Mouse (Mus musculus): Measurements from ENCODE around the gene Slc22a12.

The Slc22a12 gene

DNA sequence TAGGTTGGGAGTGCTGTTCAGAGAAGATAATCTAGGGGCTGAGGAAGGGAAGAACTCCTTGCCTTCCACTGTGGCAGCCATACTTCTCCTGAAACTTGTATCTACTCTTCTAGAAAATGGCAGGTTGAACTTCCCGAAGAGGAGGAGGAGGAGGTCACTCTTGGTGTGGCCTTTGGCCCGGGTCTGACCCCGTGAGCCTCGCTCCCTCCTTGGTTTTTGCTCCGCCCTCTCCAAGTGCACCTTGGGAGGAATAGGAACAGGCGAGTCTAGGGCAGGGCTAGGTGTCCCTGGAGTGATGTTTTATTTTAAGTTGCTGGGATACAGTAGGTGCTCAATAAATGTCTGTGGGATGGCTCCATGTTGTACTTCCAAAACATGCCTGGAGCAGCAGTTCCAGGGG is 27.9 kb downstream of the Slc22a12 start:
- DNase-seq: no peak

DNA sequence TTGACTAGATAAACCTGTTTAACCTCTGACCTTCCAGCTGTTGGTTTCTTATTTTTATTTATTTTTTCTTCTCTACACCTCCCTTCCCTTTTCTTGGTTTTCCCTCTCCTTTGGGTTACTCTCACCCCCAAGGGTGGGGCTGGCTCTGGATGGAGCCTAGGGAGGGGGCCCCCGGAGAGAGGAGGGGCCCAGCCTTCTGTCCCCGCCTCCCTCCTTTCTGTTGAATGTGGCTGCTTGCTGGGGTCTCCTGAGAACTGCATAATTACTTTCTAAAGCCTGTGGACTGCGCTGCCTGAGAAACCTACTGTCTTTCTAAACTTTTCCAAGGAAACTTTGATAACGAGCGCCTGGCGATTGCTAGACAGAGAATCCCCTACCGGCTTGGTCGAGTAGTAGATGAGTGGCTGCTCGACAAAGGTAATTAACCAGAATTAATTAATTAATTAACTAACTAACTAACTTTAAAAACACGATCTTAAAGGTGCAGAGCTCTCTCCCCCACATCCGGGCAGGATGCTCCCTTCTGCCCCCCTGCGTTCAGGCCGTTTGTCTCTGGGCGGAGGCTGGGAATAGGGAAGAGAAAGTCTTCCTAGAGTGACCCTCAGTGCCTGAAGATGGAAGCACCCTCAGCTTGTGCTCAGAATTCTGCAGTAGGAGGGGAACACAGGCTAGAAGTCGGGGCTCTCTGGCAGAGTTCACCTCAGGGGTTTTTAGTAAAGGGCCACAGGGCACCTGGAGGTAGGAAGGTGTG is 29.3 kb downstream of the Slc22a12 start:
- DNase-seq: no peak

DNA sequence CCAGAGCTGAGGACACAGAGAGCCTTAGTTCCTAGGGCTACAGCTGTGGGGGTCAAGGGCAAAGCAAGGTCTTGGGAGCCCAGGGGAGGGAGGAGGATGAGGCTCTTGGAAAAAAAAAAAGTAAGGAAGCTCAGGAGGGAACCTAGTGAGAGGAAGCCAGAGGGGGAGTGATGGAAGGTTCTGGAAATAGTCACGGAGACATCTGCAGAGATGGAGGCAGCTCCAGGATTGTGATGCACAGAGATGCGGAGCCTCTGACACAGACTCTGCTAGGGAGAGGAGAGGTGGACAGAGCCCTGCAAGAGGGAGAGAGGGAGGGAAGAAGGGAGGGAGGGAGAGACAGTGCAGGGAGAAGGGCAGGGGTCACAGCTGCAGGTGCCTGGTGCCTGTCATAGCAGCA is 32.3 kb downstream of the Slc22a12 start:
- no peak for DNase-seq

DNA sequence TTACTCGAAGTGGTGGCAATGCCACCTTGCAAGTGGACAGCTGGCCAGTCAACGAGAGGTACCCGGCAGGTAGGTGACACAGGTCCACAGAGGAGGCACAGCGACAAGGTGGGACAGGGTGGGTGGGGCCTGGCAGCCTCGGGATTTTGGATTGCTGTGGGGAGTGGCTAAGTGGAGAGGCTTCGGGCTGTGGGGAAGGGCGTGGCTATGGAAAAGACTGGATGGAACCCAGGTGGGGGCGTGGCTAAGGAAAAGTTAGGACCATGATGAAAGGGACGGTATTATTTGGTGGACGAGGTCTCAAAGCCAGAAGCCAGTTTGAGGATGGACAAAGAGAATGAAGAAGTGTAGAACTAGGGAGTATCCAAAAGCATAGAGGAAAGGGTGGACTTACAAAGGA is 33.0 kb downstream of the Slc22a12 start:
- no peak for DNase-seq

DNA sequence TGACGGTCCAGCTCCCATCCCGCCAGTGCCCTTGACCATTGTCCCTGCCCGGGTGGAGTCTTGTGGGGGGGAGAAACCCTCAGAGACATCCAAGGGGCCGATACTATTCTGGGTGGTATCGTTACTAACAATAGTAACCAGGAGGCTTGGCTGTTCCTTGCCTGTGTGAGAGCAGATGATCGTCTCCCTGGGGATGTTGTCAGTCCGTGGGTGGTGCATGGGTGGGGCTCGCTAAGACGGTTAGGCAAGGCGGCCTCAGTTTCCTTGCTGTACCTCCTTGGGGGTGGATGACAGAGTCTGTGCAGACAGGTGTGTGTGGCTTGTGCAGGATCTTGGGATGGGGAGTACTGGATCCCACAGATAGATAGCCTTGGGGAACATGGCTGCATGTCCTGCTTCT is 35.4 kb downstream of the Slc22a12 start:
- DNase-seq: no peak

DNA sequence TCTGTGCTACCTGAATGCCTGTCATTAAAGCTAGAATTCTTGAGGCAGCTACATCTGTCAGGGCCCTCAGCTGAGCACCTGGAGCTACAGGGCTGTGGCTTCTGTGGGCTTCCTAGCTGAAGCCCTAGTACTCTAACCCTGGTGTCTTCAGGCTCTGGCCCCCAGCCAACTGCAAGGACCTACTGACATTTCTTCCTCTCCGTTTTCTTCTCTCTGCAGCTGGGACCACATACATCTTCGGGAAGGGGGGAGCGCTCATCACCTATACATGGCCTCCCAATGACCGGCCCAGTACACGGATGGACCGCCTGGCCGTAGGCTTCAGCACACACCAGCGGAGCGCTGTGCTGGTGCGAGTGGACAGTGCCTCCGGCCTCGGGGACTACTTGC is 38.2 kb downstream of the Slc22a12 start:
- DNase-seq: no peak

DNA sequence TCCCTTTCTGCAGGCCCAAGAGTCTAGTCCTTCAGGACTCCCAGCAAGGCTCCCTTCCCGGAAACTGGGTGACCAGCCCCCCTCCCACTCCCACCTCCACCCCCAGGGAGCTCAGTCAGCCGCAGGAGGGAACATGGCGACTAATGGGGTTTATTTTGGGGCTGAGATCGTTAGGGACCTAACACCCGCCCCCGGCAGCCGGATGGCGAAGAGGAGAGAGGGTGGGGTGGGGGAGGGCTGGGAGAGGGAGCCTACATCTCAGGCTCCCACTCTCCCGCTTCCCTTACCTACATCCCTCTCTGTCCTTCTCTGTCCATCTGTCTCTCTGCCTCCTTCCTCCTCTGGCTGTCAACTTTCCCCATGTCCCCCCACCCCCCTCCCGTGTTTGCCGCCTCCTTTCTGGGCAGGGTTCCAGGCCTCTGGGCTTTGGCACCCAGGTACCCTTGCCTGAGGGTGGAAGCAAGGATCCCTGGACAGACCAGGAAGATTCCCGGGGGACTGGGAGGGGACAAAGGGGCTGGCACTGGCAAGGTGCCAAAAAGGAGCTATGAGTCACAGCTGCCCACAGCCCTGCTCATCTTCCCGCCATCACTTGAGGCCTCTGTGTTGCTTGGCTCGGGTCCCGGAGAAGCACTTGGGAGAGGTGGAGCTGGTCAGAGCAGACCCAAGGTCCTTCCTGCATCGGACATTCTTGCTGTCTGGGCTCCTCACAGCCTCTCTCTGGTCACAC is 38.7 kb downstream of the Slc22a12 start:
- peak; percentile 75 for DNase-seq

DNA sequence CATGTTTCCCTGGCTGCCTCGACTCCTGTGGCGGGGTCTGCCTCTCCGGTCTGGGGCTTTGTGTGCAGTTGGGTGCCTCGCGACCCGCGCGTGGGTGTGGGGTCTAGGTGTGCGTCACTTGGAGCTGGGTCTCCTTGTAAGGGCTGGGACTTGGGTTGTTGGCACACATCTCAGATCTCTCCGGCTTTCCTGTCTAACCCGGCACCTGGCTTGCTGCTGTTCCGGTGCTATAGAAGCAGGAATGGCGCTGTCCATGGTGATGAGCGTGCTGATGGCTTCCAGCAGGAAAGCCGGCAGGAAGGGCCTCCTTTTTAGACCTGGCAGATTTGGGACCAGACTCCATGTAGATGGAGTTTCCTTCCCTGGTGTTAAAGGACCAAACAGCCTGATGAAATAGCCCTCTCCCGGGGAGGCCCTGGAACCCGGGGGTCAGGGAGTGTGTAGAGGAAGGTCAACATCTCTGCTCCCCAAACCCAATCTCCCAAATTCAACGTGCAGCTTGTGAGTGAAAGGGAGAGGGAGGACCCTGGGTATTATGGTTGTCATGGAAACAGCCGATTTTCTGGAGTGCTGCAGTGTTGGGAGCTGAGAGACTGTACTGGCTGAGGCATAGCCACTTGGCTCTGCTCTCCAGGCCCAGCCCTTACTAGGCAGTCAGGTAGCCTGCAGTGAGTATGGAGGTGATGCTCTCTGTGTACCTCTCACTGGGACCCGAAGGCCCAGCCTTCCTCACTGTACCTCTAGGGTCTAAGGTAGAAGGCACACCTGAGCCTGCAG is 40.1 kb downstream of the Slc22a12 start:
- peak; percentile 75 for DNase-seq

DNA sequence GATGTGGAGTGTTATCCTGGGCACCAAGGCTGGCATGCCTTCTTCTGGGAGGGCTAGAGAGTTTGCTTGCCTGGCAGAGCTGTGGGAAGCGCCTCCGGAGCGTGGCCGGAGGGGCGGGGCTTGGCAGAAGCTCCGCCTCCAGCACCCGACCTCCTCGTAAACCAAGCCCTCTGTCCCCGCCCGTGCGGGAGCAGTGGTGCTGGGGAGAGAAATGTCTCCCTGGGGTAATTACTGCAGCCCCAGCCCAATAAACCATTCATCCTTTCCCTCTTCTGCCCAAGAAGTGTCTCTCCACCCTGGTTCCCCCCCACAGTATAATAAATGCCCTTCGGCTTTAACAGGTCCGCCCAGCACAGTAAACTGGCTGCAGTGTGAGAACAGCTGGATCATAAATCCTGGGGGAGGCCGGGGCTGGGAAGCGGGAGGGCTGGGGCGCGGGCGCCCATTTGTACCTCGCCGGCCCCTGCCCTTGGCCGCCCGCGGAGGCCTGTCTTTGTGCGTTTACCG is 40.7 kb downstream of the Slc22a12 start:
- DNase-seq: peak; percentile 83

DNA sequence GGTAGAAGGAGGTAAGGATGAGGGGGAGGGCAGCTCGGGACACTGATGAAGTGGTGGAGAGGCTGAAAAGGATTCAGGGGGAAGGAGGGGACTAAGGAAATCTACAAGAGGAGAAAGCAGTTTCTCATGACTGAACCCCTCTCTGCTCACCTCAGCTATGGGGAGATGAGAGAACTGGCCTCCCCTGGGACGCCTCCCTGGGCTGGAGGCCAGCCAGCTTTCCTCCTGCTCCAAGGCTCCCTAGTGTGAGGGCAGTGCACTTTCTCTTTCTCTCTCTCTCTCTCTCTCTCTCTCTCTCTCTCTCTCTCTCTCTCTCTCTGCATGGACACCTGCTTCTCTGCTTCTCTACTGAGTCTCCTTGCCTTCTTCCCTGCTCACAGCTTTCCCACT is 42.2 kb downstream of the Slc22a12 start:
- DNase-seq: peak; percentile 68

DNA sequence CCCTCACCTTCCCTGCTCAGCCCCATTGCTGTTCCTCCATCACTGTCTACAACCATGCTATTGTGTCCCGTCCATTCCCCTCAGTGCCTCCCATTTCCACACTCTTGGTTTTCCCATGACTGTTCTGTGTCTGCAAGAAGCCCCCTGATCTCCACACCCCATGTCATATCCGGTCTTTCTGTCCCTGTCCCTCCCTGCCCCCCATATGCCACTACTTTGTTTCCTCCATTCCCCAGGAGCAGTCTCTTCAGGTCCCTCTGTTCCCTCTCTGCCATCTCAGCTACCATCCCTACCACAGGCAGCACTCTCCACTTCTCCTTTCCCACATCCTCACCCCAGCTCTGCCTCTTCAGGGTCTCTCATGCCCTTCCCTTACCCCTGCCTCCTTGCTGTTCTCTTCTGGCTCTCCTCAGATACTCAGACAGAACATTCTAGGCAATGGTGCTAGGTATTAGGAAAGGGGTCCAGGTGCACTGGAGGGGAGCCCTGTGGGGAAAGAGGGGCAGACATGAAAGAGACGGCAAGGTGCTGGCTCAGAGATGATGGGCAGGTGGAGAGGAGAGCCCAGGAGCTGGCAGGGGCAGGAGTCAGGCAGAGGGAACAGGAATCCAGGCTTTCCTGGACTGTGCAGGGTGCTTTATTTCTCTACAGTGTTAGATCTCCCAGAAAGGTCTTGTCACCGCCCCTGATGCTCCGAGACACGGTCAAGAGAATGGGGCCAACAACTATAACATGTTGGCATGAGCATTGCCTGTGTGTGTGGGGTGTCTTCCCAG is 42.8 kb downstream of the Slc22a12 start:
- DNase-seq: peak; percentile 67

DNA sequence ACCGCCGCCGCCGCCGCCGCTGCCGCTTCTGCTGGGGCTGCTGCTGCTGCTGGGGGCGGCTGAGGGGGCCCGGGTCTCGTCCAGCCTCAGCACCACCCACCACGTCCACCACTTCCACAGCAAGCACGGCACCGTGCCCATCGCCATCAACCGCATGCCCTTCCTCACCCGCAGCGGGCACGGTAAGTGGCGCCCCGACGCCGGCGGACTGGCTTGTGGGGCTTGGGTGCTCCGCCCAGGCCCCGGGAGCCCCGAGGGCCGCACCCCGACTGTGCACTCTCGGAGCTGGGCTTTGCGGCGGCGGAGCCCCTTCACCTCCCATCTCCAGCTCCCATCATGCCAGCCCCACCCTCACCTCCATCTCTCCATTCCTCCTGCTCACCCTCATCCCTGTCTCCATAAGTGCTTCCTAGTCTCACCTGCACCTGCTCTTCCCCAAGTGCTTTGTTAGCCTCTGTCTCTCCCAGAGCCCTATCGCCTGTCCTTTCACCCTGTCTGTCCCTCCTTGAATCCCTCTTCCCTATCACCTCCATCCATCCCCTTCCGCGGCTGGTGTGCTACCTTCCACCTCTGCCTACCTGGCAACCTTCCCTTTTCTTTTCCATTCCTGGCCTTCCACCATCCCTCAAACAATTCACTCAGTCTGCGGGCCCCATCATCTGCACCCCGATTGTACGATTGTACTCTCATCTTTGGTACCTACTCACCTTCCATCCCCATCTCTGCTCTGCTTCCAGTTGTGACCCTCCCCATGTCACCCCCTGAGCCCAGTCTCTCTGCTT is 44.3 kb downstream of the Slc22a12 start:
- DNase-seq: no peak

DNA sequence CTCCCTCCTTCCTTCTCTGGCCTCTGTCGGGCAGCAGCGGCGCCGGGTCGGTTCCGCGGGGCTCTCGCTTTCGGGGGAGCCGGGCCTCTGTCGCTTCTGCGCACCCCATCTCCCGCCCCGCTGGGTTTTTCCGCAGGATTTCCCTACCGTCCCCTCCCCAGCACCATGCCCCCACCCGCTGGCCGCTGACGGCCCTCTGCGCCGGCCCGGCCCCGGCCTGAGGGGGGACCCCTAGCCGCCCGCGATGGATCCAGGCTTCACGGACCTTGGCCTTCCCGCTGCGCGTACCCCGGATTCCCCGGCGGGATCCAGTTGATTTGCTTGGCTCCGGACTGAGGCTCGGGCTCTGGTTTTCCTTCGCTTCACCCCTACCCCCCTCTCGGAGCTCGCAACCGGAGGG is 45.0 kb downstream of the Slc22a12 start:
- DNase-seq: peak; percentile 69

DNA sequence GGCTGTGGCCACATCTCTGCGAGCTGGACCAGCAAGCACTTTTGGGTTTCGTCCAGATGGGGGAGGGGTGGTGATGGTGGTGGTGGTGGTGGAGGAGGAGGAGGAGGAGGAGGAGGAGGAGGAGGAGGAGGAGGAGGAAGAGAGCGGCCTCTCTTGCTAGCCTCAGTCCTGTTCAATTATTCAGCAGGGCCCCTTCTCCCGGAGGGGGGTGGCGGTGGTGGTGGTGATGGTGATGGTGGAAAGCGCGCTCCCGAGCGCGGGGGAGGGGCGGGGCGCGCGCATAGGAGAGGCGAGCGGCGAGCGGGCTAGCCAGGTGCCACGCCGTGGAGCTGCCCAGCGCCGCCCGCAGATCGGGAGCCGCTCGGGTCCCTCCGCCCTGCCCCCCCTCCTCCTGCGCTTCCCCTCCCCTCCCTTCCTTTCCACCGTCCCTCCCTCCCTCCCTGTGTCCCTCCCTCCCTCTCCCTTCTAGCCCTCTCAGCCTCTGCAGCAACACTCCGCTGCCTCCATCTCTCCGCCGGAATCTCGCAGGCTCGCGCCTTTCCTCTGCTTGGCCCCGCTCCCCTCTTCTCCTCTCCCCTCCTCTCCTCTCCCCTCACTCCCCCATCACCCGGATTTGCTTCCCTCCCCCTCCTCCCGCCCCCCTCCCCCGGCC is 45.6 kb downstream of the Slc22a12 start:
- peak; percentile 88 for DNase-seq

DNA sequence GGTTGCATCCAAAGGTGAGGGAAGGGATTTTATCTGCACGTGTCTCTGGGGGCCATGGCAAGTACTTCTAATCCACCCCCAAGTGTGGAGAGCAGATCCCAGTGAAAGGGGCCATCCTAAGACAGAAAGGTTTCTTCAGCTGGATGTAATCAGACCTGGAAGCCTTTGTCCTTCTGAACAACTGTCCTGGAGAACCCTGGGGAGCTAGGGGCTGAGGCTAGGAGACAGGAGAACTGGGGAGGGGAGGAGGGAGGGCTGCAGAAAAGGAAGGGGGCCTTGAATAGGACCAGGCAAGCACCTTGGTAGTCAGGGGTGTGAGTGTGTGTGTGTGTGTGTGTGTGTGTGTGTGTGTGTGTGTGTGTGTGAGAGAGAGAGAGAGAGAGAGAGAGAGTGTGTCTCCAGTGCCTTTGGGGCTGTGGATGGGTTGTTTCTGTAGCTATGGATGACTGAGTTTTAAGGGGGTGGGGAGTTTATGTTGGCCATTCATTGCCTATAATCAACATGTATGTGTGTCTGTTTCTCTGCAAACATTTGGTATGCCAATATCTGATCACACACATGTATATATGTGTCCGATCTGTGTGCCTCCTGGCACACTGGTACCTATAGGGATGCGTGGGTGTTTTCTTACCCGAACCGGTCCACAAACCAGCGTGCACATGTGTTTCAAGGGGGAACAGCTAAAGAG is 46.2 kb downstream of the Slc22a12 start:
- DNase-seq: no peak

DNA sequence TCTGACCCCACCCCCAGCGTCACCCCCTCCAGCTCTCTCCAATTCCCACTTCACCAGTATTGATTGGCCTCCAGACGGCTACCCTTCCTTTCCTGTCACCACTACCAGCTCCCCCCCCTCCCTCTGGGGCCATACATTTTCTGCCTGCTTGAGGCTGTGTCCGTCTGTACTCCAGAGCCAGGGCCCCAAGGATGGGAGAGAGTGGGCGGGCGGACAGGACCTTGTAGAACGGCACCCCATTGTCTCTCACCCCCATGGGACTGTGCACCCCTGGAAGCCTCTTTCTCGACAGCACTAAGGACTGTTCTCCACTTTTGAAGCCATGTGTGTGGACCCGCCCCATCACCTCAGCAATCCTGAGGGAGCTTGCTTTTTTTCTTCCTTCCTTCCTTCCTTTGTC is 47.1 kb downstream of the Slc22a12 start:
- no peak for DNase-seq

DNA sequence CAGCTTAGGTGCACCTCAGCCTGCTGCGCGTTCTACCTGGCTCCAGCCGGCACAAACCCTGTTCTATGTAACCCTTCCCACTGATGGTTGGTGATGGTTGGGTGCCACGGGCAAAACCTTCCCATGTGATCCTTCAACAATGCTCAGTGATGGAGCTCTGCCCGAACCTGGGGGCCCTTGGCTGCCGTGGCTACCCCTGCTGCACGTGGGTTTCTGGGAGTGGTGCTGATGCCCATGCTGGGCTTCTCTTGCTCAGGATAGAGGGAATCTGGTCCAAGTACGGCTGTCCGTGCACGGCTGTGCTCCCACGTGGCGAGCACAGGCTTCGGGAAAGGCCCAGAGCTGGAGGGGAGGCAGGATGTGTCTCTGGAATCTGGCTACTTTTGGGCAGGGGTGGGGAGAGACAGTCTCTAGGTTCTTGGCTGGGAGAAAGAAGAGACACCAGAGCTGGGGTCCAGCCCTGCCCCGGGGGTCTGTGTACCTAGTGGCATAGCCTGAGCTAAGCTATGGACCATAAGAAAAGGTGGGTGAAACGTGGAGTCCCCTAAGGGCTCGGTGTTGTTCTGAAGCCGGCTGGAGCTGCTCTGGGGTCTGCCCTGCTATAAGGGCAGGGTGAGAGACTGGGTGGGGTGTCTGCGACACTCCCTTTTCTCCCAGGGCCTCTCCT is 48.2 kb downstream of the Slc22a12 start:
- peak; percentile 51 for DNase-seq

DNA sequence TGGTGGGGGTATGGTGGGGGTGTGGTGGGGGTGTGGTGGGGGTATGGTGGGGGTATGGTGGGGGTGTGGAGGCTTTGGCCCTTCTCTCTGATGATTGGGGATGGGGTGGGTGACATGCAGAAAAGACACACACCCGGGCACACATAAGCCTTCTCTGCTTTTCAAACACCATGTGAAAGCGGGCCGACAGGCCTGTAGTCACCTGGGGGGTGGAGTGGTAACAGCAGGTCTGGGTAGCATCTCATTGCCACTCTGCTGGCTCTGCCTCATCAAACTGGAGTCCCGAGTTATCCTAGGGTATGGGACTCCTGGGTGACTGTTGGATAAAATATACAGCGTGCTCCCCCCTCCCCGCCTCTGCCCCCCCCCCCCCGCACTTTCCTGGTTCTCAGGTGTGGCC is 48.8 kb downstream of the Slc22a12 start:
- no peak for DNase-seq

DNA sequence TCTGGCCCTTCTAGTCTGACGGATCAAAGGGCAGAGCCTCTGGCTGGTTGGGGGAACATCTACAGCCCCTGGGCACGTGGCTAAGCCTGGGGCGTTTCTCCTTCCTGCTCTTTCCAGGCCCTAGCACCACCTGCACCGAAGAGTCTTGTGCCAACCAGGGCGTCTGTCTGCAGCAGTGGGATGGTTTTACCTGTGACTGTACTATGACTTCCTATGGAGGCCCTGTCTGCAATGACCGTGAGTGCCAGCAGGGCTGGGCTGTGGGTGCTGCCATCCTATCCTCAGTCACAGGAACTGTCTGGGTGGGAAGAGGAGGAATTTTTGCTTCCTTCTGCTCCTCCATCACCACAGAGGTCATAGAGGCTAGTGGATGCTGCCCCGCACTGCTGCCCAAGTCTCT is 49.6 kb downstream of the Slc22a12 start:
- DNase-seq: no peak

DNA sequence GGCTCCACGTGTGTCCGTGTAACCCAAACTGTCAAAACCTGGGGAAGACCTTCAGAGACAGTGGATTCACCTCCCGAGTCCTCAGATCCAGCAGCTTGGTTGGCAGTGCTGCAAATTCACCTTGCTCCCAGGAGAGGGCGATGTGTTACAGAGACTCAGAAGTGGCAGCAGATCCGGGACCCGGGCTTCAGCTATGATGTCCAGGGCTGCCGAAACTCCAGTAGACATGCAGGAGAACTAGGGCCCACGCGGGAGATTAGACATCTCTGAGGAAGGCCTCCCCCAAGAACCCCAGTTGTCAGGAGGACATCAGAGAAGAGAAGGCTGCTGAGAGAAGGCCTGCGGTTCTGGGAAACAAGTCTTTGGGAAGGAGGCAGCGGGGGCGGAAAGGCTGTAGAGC is 50.7 kb downstream of the Slc22a12 start:
- peak; percentile 93 for DNase-seq

Data from cerebellum, adult 9-10 months (tissue).